Mouse (Mus musculus) kidney, adult 2 months (tissue): ENCODE results near the gene Tpt1.

Experiments used
- CTCF ChIP-seq: fragments of 200-500 bp; conservative IDR thresholded peaks from 2 replicates; pipeline ENCODE4 v1.5.1; 2011; ENCODE audit warnings: low read depth, mild to moderate bottlenecking, control low read depth, low read length, moderate library complexity, mixed read lengths; ENCODE audit not compliant: insufficient read depth, insufficient read length
- POLR2A ChIP-seq: fragments of 200-500 bp; IDR thresholded peaks from one replicate; pipeline ENCODE4 v1.6.1; 2011; ENCODE audit warnings: low read depth, low read length, control low read depth

DNA sequence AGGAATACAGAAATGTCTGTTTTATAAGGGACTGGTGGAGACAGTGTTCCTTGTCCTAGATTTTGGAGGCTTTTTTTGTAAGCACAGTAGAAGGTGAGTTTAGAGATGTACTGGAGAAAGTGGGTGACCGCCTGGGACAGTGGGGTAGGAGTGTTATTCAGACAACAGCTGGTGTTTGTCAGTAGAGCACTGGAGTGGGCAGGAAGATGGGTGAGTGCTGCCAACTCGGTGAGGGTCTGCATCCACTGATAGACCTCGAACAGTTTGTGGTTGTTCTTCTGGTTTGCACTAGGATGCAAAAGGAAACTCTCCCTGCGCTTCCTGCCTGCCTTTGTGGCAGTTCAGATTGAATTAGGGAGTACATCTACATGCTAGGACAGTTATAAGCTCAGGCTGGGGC is 2.8 kb downstream of the Tpt1 start:
- TF ChIP-seq POLR2A = no peak
- TF ChIP-seq CTCF = no peak
